Mouse (Mus musculus): Measurements from ENCODE around the gene Hp1bp3. TPM values are rescaled to one million over a fixed set of nuclear protein-coding genes. Genes with fewer than 3 reads are reported as not detected.
A peak's percentile ranks its signal among the peaks of the same experiment; 100 is the strongest.

Hp1bp3 gene
- polyA plus RNA-seq, 1 experiment from 2014 or later, result 192 TPM

DNA sequence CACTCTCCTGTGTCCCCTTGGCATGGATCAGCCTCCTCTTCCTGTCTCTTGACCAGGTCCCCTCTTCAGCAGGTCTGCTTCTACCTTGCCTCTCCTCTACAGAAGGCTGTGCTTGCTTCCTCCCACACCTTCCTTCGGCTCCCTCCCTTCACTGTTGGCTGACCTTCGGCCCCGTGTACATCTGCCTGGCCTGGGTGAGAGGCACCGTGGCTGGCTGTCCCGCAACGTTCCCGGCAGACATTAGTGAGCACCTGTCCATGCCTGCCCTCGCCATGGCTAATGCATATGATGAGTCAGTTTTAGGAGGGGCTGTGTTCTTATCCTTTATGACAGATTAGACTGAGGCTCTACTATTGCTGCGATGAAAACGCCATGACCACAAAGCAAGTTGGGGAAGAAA is 51.8 kb downstream of the Hp1bp3 start:
- 0 out of 2 replicates have a peak, but pooled peaks cover 1% of the 10 kb centered on the region for H3K4me1 ChIP-seq (ENCODE audit: control insufficient read depth, insufficient read depth, low read length)
- no peaks in the 10 kb centered on the region for H3K9me3 ChIP-seq (ENCODE audit: control insufficient read depth, low read depth, low read length)
- WGBS, result 79% methylated on average over 10 of the region's 10 CpGs
- no peak for ATAC-seq (ENCODE audit: insufficient number of reproducible peaks, insufficient read depth, low FRiP score, low read depth)
- H3K4me2 ChIP-seq (replicated peaks; ENCODE audit: low read depth, low read length), result no peak overlapping the region
- H3K27me3 ChIP-seq (ENCODE audit: control insufficient read depth, insufficient read depth, low read length), result no peaks in the 10 kb centered on the region; the same call in 1 of the 2 replicates
- H3K9ac ChIP-seq (replicated peaks; ENCODE audit: low read depth, low read length), result no peak overlapping the region
- H3K27ac ChIP-seq (ENCODE audit: low read length), result no peak overlapping the region
- no peak overlapping the region for H3K4me3 ChIP-seq (ENCODE audit: low read depth, low read length)
- H3K36me3 ChIP-seq (ENCODE audit: control insufficient read depth, insufficient read depth, low read length), result no peaks in the 10 kb centered on the region

DNA sequence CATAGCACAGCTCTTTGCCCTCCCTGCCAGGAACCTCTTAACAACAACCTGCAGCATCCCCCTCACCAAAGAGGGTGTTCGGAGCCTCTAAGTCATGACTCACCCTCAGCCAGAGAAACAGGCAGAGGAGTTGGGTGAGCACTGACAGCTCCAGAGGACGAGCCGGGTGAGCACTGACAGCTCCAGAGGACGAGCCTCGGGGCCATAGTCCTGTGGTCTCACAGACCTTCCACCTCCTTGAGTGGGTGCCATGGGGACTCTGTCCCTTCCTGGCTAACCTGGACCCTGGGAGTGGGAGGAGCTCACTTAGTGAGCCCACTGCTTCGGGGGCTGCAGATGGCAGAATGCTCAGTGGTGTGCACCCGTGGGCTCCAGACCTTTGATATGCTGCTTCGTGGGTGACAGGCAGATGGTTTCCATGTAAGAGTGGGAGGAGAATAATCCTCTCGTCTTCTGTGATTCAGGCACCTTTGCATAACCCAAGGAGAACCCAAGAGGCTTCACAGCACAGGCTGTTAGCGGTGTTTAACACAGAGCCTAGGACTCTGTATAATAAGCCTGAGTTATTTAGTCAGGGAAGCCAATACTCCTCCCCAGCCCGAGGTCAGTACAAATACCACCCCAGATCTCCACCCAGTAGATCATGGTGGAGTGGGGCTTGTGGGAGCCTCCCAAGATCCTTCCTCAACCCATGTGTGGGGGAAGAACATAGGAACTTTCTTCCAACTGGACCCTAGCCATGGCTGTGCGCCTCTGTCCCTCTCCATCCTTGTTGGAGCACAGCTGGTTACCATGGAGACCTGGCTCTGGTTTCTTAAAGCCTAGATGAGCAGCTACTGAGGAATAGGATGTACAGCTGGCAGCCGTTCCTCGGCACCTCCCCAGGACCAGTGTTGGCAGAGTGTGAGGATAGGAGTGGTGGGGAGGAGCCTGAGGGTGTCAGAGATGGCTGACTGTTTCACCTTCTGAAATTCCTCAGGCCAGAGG is 56.2 kb downstream of the Hp1bp3 start:
- WGBS, result 64% methylated on average over 14 of the region's 14 CpGs
- Histone ChIP-seq H3K4me2 (replicated peaks; ENCODE audit: low read depth, low read length) (no peak overlapping the region), H3K27ac (ENCODE audit: low read length) (no peak overlapping the region), H3K27me3 (ENCODE audit: control insufficient read depth, insufficient read depth, low read length) (no peaks in the 10 kb centered on the region), H3K36me3 (ENCODE audit: control insufficient read depth, insufficient read depth, low read length) (no peaks in the 10 kb centered on the region), H3K9ac (replicated peaks; ENCODE audit: low read depth, low read length) (no peak overlapping the region), H3K4me1 (ENCODE audit: control insufficient read depth, insufficient read depth, low read length) (no peaks in the 10 kb centered on the region), H3K9me3 (ENCODE audit: control insufficient read depth, low read depth, low read length) (no peaks in the 10 kb centered on the region), H3K4me3 (ENCODE audit: low read depth, low read length) (no peak overlapping the region)
- peak; percentile 64; the same call in 1 of the 2 replicates for ATAC-seq (ENCODE audit: insufficient number of reproducible peaks, insufficient read depth, low FRiP score, low read depth)

DNA sequence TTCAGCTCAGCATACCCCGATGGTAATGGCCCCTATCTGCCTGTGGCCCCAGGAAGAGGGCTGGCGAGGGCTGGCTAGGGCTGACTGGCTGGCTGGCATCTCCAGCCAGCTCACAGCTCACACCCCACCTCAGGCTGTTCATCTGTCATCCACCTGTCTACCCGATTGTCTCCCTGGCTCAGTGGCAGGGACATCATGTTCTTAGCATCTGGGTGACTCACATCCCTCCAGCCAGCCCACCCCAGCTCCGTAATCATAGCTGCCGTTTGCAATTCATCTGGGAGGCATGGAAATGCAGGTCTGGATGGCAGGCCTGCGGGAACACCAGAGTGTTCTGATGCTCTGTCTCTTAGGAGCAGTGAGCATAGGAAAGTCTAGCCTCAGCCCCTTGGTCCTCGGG is 62.2 kb downstream of the Hp1bp3 start:
- H3K36me3 ChIP-seq (ENCODE audit: control insufficient read depth, insufficient read depth, low read length), result no peaks in the 10 kb centered on the region
- no peaks in the 10 kb centered on the region for H3K27me3 ChIP-seq (ENCODE audit: control insufficient read depth, insufficient read depth, low read length)
- no peak for ATAC-seq (ENCODE audit: insufficient number of reproducible peaks, insufficient read depth, low FRiP score, low read depth)
- H3K9me3 ChIP-seq (ENCODE audit: control insufficient read depth, low read depth, low read length), result no peaks in the 10 kb centered on the region
- no peak overlapping the region for H3K4me2 ChIP-seq (replicated peaks; ENCODE audit: low read depth, low read length)
- no peak overlapping the region for H3K27ac ChIP-seq (ENCODE audit: low read length)
- WGBS, result 65% methylated on average over 7 of the region's 7 CpGs
- no peak overlapping the region for H3K4me3 ChIP-seq (ENCODE audit: low read depth, low read length)
- no peaks in the 10 kb centered on the region for H3K4me1 ChIP-seq (ENCODE audit: control insufficient read depth, insufficient read depth, low read length)
- no peak overlapping the region for H3K9ac ChIP-seq (replicated peaks; ENCODE audit: low read depth, low read length)

DNA sequence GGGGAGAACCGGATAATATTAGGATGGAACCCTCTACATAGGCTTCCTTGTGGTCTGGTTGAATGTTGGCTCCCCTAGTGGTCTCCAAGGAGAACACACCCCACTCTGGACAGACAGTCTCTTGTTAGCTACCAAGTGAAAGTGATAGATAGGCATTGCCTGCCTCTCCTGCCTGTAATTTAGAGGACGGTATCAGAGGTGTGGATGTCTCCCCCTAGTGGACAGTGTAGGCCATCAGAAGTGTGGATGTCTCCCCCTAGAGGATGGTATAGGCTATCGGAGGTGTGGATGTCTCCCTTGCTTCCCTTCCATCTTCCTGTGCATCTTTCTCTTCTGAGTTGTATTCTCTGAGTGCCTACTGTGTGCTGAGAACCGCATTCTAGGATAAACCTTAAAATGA is 66.7 kb downstream of the Hp1bp3 start:
- 21% methylated on average over 4 of the region's 4 CpGs for WGBS
- no peak for ATAC-seq (ENCODE audit: insufficient number of reproducible peaks, insufficient read depth, low FRiP score, low read depth)
- H3K4me1 ChIP-seq (ENCODE audit: control insufficient read depth, insufficient read depth, low read length), result no peaks in the 10 kb centered on the region
- no peaks in the 10 kb centered on the region for H3K9me3 ChIP-seq (ENCODE audit: control insufficient read depth, low read depth, low read length)
- no peak overlapping the region for H3K4me3 ChIP-seq (ENCODE audit: low read depth, low read length)
- no peak overlapping the region for H3K4me2 ChIP-seq (replicated peaks; ENCODE audit: low read depth, low read length)
- H3K27ac ChIP-seq (ENCODE audit: low read length), result no peak overlapping the region
- H3K36me3 ChIP-seq (ENCODE audit: control insufficient read depth, insufficient read depth, low read length), result no peaks in the 10 kb centered on the region
- H3K27me3 ChIP-seq (ENCODE audit: control insufficient read depth, insufficient read depth, low read length), result no peaks in the 10 kb centered on the region
- H3K9ac ChIP-seq (replicated peaks; ENCODE audit: low read depth, low read length), result no peak overlapping the region

DNA sequence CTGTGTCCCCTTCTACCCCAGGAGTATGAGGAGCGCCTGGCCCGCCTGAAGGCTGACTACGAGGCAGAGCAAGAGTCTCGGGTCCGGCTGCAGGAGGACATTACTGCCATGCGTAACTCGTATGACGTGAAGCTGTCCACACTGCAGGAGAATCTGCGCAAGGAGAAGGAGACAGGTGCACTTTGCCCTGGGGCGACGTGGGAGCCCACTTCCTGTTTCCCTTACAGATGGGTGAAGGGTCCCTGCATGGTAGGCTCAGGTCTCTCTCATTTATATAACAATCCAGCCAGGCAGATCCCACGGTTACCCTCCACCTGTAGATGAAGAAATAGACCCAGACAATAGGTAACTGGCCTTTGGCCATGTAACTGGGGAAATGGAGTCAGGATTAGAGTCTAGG is 70.3 kb downstream of the Hp1bp3 start:
- no peak for ATAC-seq (ENCODE audit: insufficient number of reproducible peaks, insufficient read depth, low FRiP score, low read depth)
- 85% methylated on average over 12 of the region's 12 CpGs for WGBS
- H3K4me2 ChIP-seq (replicated peaks; ENCODE audit: low read depth, low read length), result no peak overlapping the region
- H3K36me3 ChIP-seq (ENCODE audit: control insufficient read depth, insufficient read depth, low read length), result no peaks in the 10 kb centered on the region
- no peak overlapping the region for H3K27ac ChIP-seq (ENCODE audit: low read length)
- H3K9me3 ChIP-seq (ENCODE audit: control insufficient read depth, low read depth, low read length), result no peaks in the 10 kb centered on the region
- no peak overlapping the region for H3K9ac ChIP-seq (replicated peaks; ENCODE audit: low read depth, low read length)
- H3K4me3 ChIP-seq (ENCODE audit: low read depth, low read length), result no peak overlapping the region
- no peaks in the 10 kb centered on the region for H3K27me3 ChIP-seq (ENCODE audit: control insufficient read depth, insufficient read depth, low read length)
- H3K4me1 ChIP-seq (ENCODE audit: control insufficient read depth, insufficient read depth, low read length), result no peaks in the 10 kb centered on the region

DNA sequence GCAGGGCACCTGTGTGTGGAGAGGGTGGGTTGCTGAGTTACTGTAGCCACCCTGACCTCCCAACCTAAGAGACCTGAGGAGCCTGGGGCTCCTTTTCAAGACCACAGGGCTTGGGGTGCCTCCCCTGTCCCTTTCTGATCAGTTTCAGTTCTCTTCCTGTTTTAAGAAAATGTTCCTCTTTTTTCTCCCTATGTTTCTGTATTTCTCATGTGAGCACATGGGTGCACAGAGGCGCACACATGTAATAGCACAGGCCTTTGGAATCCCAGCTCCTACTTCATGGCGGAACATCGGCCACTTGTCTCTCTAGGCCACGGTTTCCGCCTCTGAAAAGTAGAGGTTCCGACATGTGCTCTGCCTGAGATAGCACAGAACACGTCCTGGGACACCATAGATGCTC is 72.6 kb downstream of the Hp1bp3 start:
- WGBS, result 84% methylated on average over 7 of the region's 7 CpGs
- no peaks in the 10 kb centered on the region for H3K9me3 ChIP-seq (ENCODE audit: control insufficient read depth, low read depth, low read length)
- no peaks in the 10 kb centered on the region for H3K27me3 ChIP-seq (ENCODE audit: control insufficient read depth, insufficient read depth, low read length)
- no peak for ATAC-seq (ENCODE audit: insufficient number of reproducible peaks, insufficient read depth, low FRiP score, low read depth)
- H3K4me1 ChIP-seq (ENCODE audit: control insufficient read depth, insufficient read depth, low read length), result no peaks in the 10 kb centered on the region
- H3K27ac ChIP-seq (ENCODE audit: low read length), result no peak overlapping the region
- no peak overlapping the region for H3K9ac ChIP-seq (replicated peaks; ENCODE audit: low read depth, low read length)
- H3K4me3 ChIP-seq (ENCODE audit: low read depth, low read length), result no peak overlapping the region
- H3K4me2 ChIP-seq (replicated peaks; ENCODE audit: low read depth, low read length), result no peak overlapping the region
- H3K36me3 ChIP-seq (ENCODE audit: control insufficient read depth, insufficient read depth, low read length), result no peaks in the 10 kb centered on the region

DNA sequence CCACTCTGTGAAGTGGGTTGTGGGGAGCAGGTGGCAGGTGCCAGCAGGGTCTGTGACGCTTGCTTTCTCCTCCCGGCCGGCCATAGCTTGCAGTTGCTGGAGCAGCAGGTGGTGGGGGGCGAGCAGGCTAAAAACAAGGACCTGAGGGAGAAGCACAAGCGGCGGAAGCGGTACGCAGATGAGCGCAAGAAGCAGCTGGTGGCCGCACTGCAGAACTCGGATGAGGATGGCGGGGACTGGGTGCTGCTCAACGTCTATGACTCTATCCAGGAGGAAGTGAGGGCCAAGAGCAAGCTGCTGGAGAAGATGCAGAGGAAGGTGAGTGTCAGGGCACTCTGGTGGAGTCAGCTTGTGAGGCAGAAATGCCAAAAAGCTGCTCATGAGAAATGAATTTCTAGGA is 75.9 kb downstream of the Hp1bp3 start:
- no peaks in the 10 kb centered on the region for H3K27me3 ChIP-seq (ENCODE audit: control insufficient read depth, insufficient read depth, low read length)
- H3K9me3 ChIP-seq (ENCODE audit: control insufficient read depth, low read depth, low read length), result no peaks in the 10 kb centered on the region
- 87% methylated on average over 13 of the region's 13 CpGs for WGBS
- no peak overlapping the region for H3K4me2 ChIP-seq (replicated peaks; ENCODE audit: low read depth, low read length)
- H3K27ac ChIP-seq (ENCODE audit: low read length), result no peak overlapping the region
- no peak for ATAC-seq (ENCODE audit: insufficient number of reproducible peaks, insufficient read depth, low FRiP score, low read depth)
- H3K4me3 ChIP-seq (ENCODE audit: low read depth, low read length), result no peak overlapping the region
- no peaks in the 10 kb centered on the region for H3K36me3 ChIP-seq (ENCODE audit: control insufficient read depth, insufficient read depth, low read length)
- H3K9ac ChIP-seq (replicated peaks; ENCODE audit: low read depth, low read length), result no peak overlapping the region
- H3K4me1 ChIP-seq (ENCODE audit: control insufficient read depth, insufficient read depth, low read length), result no peaks in the 10 kb centered on the region

DNA sequence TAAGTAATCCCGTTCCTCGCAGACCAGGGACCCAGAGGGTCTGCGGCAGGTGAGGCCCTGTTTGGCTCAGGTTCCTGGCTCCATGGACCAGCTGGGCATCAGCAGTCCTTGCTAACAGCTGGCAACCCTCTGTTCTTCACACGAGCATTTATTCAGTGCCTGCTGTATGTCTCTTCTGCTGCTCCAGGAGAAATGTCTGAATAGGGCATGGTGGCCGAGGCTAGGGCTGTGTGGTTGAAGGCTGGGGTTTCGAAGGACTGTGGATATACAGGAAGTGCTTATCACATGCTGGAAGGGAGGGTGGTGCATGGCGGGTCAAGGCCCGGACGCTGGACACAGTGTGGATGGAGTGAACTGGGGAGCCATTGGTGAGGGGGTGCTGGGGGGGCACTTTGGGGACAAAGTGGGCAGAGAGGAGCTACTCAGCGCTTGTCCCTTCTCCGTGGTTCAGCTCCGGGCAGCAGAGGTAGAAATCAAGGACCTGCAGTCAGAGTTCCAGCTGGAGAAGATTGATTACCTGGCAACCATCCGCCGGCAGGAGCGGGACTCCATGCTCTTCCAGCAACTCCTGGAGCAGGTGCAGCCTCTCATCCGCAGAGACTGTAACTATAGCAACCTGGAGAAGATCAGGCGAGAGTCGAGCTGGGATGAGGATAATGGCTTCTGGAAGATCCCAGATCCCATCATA is 77.3 kb downstream of the Hp1bp3 start:
- no peaks in the 10 kb centered on the region for H3K36me3 ChIP-seq (ENCODE audit: control insufficient read depth, insufficient read depth, low read length)
- H3K4me3 ChIP-seq (ENCODE audit: low read depth, low read length), result no peak overlapping the region
- H3K9me3 ChIP-seq (ENCODE audit: control insufficient read depth, low read depth, low read length), result no peaks in the 10 kb centered on the region
- 54% methylated on average over 18 of the region's 18 CpGs for WGBS
- H3K27ac ChIP-seq (ENCODE audit: low read length), result no peak overlapping the region
- no peaks in the 10 kb centered on the region for H3K4me1 ChIP-seq (ENCODE audit: control insufficient read depth, insufficient read depth, low read length)
- no peak overlapping the region for H3K4me2 ChIP-seq (replicated peaks; ENCODE audit: low read depth, low read length)
- no peaks in the 10 kb centered on the region for H3K27me3 ChIP-seq (ENCODE audit: control insufficient read depth, insufficient read depth, low read length)
- no peak overlapping the region for H3K9ac ChIP-seq (replicated peaks; ENCODE audit: low read depth, low read length)
- 0 out of 2 replicates have a peak, but pooled peaks have one; percentile 54 for ATAC-seq (ENCODE audit: insufficient number of reproducible peaks, insufficient read depth, low FRiP score, low read depth)

All from stomach, embryonic 14.5 days (tissue).